Mouse (Mus musculus) naive thymus-derived CD4-positive, alpha-beta T cell, adult 2 months (primary cell): ENCODE data around the gene Pdhx.

Experiments
- DNase-seq: peaks from one replicate; pipeline ENCODE4 v3.0.0-alpha.2; 2011; ENCODE audit warnings: low read depth

The Pdhx gene

GRCm38 (mm10) chr2:103058266-103058665, 15.0 kb downstream of the Pdhx start:
- no peak for DNase-seq

GRCm38 (mm10) chr2:103055820-103056219, 17.5 kb downstream of the Pdhx start:
- no peak for DNase-seq

DNA sequence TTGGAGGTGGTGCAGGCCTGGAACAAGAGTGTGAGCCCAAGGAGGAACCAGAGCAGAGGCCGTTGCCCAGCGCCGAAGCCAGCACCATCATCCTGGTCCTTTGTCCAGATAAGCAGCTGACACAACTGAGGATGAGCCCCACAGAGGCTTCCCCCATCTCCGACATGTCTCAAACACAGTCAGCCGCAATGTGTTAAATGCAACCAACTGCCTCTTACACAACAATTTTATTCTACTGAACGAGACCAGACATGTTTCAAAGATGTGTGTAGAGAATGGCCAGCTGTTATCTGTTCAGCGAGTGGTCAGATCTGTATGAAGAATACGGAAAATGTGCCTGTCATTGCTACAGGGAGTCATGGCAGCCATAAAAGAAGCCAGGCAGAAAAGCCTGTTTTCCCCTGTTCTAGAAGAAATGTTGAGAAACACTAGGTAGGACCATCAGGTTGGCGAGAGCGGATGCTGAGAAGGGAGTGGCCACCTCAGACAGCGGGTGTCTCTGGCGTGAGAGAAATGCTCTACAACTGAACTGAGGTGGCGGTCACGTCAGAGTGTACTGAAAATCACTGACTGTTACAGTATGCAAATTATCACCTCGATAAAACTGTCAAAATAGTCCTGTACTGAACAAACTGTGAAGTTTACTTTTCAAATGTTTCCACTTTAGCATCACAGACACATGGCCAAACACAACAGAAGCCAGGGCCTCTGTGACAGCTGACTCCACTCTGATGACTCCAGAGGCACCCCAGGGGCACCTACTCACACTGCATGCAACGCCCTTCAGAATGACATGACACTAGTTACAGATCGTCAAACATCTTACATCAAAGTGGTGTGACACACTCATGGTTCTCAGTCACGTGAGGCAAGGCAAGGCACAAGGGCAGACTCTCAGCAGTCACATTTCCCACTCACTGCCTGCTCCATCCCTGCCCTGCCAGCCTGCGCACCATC, 21.1 kb downstream of the Pdhx start:
- no peak for DNase-seq

- DNase-seq: no peak
Observed at GRCm38 (mm10) chr2:103045286-103045685, 28.0 kb downstream of the Pdhx start.

DNA sequence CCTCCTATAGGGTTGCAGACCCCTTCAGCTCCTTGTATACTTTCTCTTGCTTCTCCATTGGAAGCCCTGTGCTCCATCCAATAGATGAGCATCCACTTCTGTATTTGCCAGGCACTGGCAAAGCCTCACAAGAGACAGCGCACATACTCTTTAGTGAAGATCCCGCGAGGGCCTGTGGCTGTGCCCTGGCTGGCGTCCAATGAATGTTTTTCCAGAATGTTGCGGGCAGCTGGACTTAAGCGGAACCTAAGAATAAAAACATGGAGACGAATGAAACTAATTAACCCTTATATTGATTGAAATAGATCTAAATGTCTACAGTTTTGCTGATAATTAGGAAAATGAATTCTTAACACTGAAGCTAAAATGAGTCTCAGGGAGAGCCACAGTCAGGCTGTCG, 32.4 kb downstream of the Pdhx start:
- no peak for DNase-seq

DNA sequence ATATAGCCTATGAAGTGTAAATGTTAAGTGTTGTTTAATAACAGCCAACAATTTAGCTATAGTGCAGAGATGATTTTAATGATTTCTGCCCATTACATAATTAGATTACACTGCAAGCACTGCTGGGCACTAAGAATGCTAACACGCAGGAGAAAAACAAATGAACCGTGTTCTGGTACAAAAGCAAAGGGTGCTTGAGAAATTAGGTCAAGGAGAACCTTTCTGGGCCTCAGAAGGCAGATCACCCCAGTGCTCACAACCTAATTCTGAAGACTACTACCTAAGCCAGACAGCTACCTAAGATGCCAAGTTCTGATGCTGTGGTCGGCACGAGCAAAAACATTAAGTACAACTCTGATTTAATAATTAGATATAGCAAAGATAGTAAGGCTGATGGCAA, 35.5 kb downstream of the Pdhx start:
- DNase-seq: no peak

- no peak for DNase-seq
Observed at GRCm38 (mm10) chr2:103022728-103023127, 50.6 kb downstream of the Pdhx start.

DNA sequence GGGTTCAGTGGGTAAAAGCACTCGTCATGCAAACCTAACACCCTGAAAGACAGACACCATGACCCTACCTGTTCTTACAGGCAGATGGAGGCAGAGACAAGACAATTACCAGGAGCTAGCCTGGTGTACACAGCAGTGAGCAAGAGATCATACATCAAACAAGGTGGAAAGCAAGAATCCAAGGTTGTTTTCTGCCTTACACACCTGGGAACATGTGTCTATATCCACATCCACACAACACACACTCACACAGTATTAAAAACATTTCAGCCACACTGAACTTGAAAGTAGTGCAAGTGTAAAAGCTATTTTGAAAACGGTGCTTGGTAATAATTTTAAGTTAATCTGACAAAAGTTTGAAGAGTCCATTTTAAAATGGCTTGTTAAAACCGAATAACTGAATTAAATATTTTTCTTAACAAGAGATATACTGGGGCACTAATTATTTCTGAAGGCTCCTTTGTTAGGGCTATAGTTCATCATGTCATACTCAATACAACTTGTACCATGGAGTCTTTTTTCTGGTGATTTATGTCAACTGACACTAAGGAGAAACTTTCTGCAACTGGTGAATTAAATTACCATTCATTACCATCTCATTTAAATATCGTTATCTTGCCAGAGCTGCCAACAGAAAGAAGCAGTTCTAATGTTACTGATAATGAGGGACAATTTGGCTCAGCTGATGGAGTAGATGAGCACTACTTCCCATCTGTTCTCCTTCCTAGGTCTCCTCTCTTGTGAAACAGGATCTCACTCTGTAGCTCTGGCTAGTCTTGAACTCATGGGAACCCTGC, 52.9 kb downstream of the Pdhx start:
- no peak for DNase-seq

DNA sequence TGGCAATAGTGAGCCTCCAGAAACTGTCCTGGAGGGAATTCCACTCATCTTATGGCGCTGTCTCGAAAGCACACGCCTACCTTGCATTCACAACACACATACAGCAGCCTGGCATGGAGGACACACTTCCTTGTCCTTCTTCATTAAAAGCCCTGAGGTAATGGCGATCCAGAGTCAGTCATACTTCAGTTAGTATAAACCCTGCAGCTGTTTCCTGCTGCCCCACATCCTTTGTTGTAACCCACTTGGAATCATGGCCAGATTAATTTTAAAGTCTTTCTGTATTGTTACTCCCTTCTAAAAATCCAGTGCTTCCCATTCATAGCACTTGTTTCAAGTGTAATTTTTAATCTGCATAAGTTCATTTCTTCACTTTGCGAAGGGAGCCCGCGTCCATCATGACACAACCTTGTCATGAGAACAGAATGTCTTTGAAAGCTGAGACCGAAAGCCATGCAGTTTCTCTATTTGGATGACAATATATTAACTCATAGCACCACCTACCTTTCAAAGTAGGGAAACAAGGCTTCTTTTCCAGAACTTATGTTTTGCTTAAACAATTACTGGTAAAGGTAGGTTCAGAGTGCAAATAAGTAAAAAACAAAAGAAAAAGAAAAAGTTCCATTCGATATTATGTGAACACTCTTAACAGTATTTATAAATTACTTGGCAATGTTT, 54.4 kb downstream of the Pdhx start:
- peak; percentile 71 for DNase-seq

- DNase-seq: no peak
Observed at GRCm38 (mm10) chr2:103017391-103017824, 55.9 kb downstream of the Pdhx start.

DNA sequence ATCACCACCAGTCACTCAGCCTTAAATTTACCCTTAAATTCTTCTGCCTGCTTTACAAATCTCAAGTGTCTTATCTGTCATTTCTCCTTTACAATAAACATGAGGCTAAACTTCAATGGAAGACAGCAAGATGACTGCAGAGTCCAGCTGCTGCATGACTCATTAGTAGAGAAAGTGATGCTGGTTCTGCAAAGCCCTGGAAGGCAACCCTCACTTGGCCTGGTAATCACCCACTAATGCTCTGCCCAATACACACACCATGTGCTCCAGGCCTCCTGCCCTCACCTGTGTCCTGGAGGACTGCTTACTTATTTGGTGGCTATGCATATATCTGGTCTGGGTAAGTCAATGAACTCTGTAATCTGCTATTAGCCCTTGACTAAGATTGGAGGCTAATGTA, 57.2 kb downstream of the Pdhx start:
- no peak for DNase-seq

DNA sequence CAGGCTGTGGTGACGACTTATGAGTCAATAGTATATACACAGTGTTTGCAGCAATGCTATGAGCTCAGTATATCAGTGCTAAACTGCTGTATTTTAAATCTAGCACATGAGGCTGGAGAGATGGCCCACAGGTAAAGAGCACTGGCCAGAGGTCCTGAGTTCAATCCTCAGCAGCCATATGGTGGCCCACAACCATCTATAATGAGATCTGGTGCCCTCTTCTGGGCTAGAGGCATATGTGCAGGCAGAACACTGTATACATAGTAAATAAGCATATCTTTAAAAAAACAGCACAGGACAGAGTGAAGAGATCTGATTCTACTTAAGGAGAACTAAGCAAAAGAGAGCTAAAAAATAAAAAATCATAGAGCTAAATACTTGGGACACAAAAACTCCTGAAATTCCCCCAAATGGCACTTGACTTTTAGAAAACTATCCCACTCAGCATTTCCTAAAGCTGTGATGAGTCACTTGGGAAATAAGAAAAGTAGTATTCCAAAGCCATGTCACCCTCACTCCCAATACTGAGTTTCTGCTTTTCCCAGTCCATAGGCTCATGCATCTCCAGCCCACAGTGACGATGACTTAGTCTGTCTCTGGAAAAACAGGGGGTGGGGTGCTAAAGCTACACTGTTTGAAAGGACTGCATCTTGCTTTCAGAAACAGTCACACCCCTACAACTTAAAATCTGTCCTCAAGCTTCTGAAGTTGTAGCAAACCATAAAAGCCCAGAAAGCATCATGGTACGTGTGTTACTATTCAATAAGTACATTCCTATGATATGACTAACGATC, 60.3 kb downstream of the Pdhx start:
- peak; percentile 19 for DNase-seq

- DNase-seq: no peak
Observed at GRCm38 (mm10) chr2:103008221-103008620, 65.1 kb downstream of the Pdhx start.

DNA sequence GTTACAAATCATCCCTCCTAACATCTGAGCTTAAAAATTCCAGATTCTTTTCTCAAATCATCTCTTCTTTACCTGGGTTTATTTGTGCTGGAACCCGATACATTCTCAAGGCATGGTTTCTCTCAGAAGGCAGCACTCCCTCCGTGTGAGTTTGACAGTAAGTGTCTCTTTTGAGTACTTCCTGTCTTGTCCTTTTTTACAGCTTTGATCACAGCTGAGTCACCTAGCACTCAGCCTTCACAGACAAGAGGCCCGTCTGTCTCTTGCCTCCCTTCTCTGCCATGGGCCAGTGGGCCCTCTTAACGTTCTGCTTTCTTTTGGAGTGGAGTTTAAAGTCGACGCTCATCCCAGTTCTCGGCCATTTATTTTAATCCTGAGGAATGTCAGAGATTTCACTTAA, 68.7 kb downstream of the Pdhx start:
- peak; percentile 61 for DNase-seq

- peak; percentile 60 for DNase-seq
Observed at GRCm38 (mm10) chr2:102999153-102999575, 74.1 kb downstream of the Pdhx start.

DNA sequence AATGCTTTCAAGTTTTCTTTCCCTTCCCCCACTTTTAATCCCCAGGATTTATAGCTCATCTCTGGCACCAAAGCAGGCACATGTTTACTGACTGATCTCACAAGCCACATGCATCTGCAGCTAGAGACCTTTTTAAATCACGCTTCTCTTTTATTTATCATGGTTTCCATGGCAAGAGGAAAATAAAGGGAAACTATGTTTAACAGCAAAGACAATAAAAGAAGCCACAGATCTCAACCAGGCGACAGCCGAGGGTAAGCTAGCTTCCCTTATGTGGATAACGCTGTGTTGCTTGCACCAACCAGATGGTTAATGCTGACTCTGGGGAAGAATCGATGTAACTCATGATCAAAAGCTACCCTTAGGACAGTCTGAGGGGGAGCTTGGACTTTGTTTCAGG, 75.0 kb downstream of the Pdhx start:
- peak; percentile 61 for DNase-seq

- DNase-seq: no peak
Observed at GRCm38 (mm10) chr2:102997874-102998273, 75.4 kb downstream of the Pdhx start.

GRCm38 (mm10) chr2:102993841-102994607, 79.3 kb downstream of the Pdhx start:
- DNase-seq: no peak

DNA sequence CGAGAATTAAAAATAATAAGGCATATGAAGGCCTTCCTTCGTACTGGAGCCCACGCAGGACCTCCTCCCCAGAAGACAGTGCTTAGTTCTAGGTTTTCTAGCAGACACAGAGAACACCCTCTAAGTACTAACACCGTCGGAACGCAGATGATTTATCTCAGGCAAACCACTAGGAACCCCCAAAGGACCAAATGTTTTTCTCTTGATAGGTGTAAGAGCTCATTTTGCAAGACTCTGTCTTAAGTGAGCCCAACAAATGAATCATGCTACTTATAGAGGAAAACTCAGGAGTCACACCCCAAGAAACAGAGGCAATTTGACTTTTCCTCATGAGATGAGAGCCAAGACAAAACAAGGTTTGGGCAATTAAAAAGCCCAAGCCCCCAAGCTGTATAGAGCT, 80.9 kb downstream of the Pdhx start:
- no peak for DNase-seq

DNA sequence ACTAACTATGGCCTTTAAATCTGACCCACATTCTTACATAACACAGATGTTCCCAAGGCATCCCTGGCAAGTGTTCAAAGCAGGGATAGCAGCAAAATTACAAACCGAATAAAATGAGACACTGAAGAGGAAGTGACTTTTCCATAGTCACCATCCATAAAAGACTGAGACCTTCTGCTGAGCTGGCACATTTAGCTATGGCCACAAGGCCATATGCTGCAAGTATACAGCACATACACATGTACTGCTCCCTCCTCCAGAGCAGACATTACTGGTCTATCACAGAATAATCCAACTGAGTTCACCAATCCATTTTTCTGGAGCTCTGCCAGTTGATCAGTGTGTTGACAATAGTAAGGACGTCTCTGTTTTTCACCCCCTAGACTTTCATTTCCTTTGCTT, 83.0 kb downstream of the Pdhx start:
- DNase-seq: peak; percentile 39

- no peak for DNase-seq
Observed at GRCm38 (mm10) chr2:102989446-102989845, 83.9 kb downstream of the Pdhx start.
